Comparison of ENCODE assay signal across 30 mouse cellular contexts in genomic region chr16:36469367-36469766, GRCm38 (mm10). TPM values are rescaled to one million over a fixed set of nuclear protein-coding genes. Genes with fewer than 3 reads are reported as not detected.
DNase-seq lines count a peak whose midpoint lies in the region; ATAC-seq and TF ChIP-seq lines count a peak whose summit lies in the region.
"Had no signal": no experiment of that assay in that cellular context is flagged by ENCODE, and none has a peak within 500 bp of the region (broad histone marks: within the 10 kb centered on the region; RNA-seq: fewer than 3 reads in every experiment).

No protein-coding gene starts in this region.

- H3K9ac ChIP-seq in heart, adult 2 months (ENCODE audit: low read depth, low read length): no peak overlapping the region
- H3K9ac ChIP-seq in forebrain, embryonic 15.5 days (replicated peaks): no peak overlapping the region
- H3K9ac ChIP-seq: forebrain, postnatal 0 days; heart, embryonic 15.5 days; hindbrain, embryonic 14.5 days; neural tube, embryonic 12.5 days had no signal

- no peak overlapping the region for H3K4me3 ChIP-seq in heart, adult 2 months
- H3K4me3 ChIP-seq in forebrain, embryonic 15.5 days: no peak overlapping the region
- H3K4me3 ChIP-seq: embryonic facial prominence, embryonic 10.5 days; heart, embryonic 15.5 days; limb, embryonic 10.5 days; megakaryocyte, embryonic 14.5 days; neural tube, embryonic 12.5 days had no signal

- ATAC-seq in forebrain, embryonic 15.5 days (replicated peaks): no peak
- ATAC-seq: forebrain, postnatal 0 days had no signal

- TF ChIP-seq CTCF in heart, adult 2 months (IDR thresholded peaks at IDR 0.05): no peak

- no peak overlapping the region for H3K4me2 ChIP-seq in forebrain, embryonic 15.5 days (replicated peaks)
- H3K4me2 ChIP-seq: heart, embryonic 15.5 days; hindbrain, embryonic 14.5 days; neural tube, embryonic 12.5 days had no signal

- DNase-seq in heart, postnatal 10 days: peak; percentile 0 to 6
- DNase-seq in heart, adult 2 months: no peak
- DNase-seq in urinary bladder, postnatal 14 days (ENCODE audit: low spot score): peak; percentile 57
- DNase-seq in urinary bladder, adult 2 months (ENCODE audit: low spot score): no peak
- peak; percentile 4 for DNase-seq in induced T-regulatory cell, adult 2 months (ENCODE audit: low read depth)
- no peak for DNase-seq in yolk sac, embryonic 10.5 days (ENCODE audit: low spot score)
- DNase-seq: cerebellum, adult 11 months; cerebellum, adult 9-11 months; forebrain, postnatal 0 days; gastrocnemius, postnatal 25 days; liver; right cerebral cortex, postnatal 25 days; thymus, adult 2 months had no signal

- H3K4me1 ChIP-seq in heart, adult 2 months (ENCODE audit: control insufficient read depth, insufficient read depth, low read length): no peaks in the 10 kb centered on the region
- no peaks in the 10 kb centered on the region for H3K4me1 ChIP-seq in forebrain, embryonic 15.5 days
- H3K4me1 ChIP-seq: embryonic facial prominence, embryonic 10.5 days; heart, embryonic 15.5 days; limb, embryonic 10.5 days; neural tube, embryonic 12.5 days had no signal

- no peak for TF ChIP-seq EP300 in heart, adult 2 months (IDR thresholded peaks at IDR 0.05; ENCODE audit: insufficient read depth, low read depth, low read length)

- WGBS in heart, adult 2 months: 50% methylated on average over 9 of the region's 9 CpGs
- WGBS in forebrain, embryonic 15.5 days: 91% methylated on average over 9 of the region's 9 CpGs

- no peak overlapping the region for H3K27ac ChIP-seq in heart, adult 2 months
- no peak overlapping the region for H3K27ac ChIP-seq in forebrain, embryonic 15.5 days (replicated peaks)
- H3K27ac ChIP-seq: embryonic facial prominence, embryonic 10.5 days; heart, embryonic 15.5 days; hindbrain, embryonic 14.5 days; limb, embryonic 10.5 days; neural tube, embryonic 12.5 days had no signal

- no peaks in the 10 kb centered on the region for H3K9me3 ChIP-seq in forebrain, embryonic 15.5 days
- H3K9me3 ChIP-seq: embryonic facial prominence, embryonic 10.5 days; G1E; heart, embryonic 15.5 days; limb, embryonic 10.5 days; megakaryocyte, embryonic 14.5 days; neural tube, embryonic 12.5 days had no signal

- intact Hi-C loops in heart, postnatal 10 days (cut with DNase I): no loop called here
- intact Hi-C loops in heart, adult 2 months (cut with DNase I): no loop called here

- no peak for TF ChIP-seq POLR2A in heart, adult 2 months (IDR thresholded peaks at IDR 0.05; ENCODE audit: insufficient read depth, low read depth, low read length)

- no peaks in the 10 kb centered on the region for H3K27me3 ChIP-seq in heart, adult 2 months (ENCODE audit: control insufficient read depth, insufficient read depth, low read length)
- no peaks in the 10 kb centered on the region for H3K27me3 ChIP-seq in forebrain, embryonic 15.5 days
- H3K27me3 ChIP-seq: CH12.LX; heart, embryonic 15.5 days; neural tube, embryonic 12.5 days had no signal

- no peaks in the 10 kb centered on the region for H3K36me3 ChIP-seq in heart, adult 2 months (ENCODE audit: control insufficient read depth, insufficient read depth, low read length)
- no peaks in the 10 kb centered on the region for H3K36me3 ChIP-seq in forebrain, embryonic 15.5 days
- H3K36me3 ChIP-seq: embryonic facial prominence, embryonic 10.5 days; G1E; heart, embryonic 15.5 days; limb, embryonic 10.5 days; neural tube, embryonic 12.5 days had no signal

- H3K79me2 ChIP-seq in heart, adult 2 months (replicated peaks; ENCODE audit: control insufficient read depth, insufficient read depth, low read length): no peaks in the 10 kb centered on the region

RNA-seq across cellular contexts. Expression of gene Stfa3, which starts 14.2 kb away (rescaled TPM):
- 1 to 10 TPM in 1 of 2 experiments, not detected in 1; 1.0 TPM for total RNA-seq in heart, postnatal 10 days (2021)
- total RNA-seq in heart, adult 2 months (2021): not detected
- not detected in 2 replicates for polyA plus RNA-seq in heart, adult 2 months (2012; rRNA removed)
- polyA plus RNA-seq in urinary bladder, adult 2 months (2012; rRNA removed): 0.23 TPM in 1 of 2 replicates, not detected in the other
- 0.54 TPM in 1 of 2 replicates, not detected in the other for polyA plus RNA-seq in forebrain, embryonic 15.5 days (2015; fragmentation: Nextera tagmentation; extraction: Ambion mirVana)
- total RNA-seq: adrenal gland, postnatal 36 days; CH12.LX; forebrain, postnatal 0 days; G1E; gastrocnemius, postnatal 25 days; heart, adult 8-10 months; layer of hippocampus, adult 18-20 months; layer of hippocampus, postnatal 14 days; left cerebral cortex, adult 8-10 months had no signal
- polyA plus RNA-seq: cortical plate, adult 2 months; embryonic facial prominence, embryonic 10.5 days; forebrain, postnatal 0 days; G1E; hindbrain, embryonic 14.5 days; limb, embryonic 10.5 days; midbrain, embryonic 14.5 days; spleen, adult 2 months; thymus, adult 2 months had no signal

Comparison
In these comparisons a context has a peak if more than half of its experiments do, and no peak if none do; other contexts are left out.
1. DNase-seq: peak in heart, postnatal 10 days (2 of 2), urinary bladder, postnatal 14 days (single experiment) and induced T-regulatory cell, adult 2 months (single experiment); none in heart, adult 2 months (0 of 2), urinary bladder, adult 2 months (single experiment) and yolk sac, embryonic 10.5 days (single experiment).